Mouse (Mus musculus) small intestine, adult 2 months (tissue): ENCODE measurements around the gene Strbp.

ENCODE experiments used
- CTCF ChIP-seq: fragments of 200-500 bp; IDR thresholded peaks from 2 replicates; pipeline ENCODE4 v1.5.1; 2012; ENCODE audit warnings: low read depth, mild to moderate bottlenecking, control low read depth, inconsistent platforms, low read length, moderate library complexity, mixed read lengths; ENCODE audit not compliant: insufficient replicate concordance, insufficient read length; ENCODE audit errors: extremely low read depth
- POLR2A ChIP-seq: fragments of 200-500 bp; IDR thresholded peaks from 2 replicates; pipeline ENCODE4 v1.6.1; 2012; ENCODE audit warnings: low read depth, mild to moderate bottlenecking, control low read depth, inconsistent platforms, low read length, moderate library complexity

DNA sequence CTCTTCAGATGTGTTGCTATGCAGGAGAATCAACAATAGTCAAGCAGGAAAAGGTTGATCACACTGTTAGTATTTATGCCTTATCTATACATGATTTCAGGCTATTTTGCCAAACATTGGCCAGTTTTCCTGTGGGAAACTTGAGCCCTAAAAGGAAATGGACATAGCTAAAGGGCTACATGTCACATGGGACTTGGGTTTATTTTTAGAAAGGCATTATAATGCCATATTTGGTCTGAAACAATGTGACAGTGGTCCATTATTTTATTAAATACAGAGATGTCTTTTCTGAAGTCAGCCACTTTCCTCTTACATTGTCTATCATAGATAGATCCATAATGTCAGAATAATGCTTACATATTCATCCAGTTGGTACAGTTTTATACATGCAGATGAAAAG is 176.1 kb downstream of the Strbp start:
- TF ChIP-seq POLR2A (no peak), CTCF (no peak)
